Mouse (Mus musculus) leukemia stem cell, adult 10-12 weeks (primary cell): ENCODE results near the gene Dlk2. TPM values are rescaled to one million over a fixed set of nuclear protein-coding genes. Genes with fewer than 3 reads are reported as not detected.

ENCODE experiments used
- polyA plus RNA-seq: library from polyadenylated mRNA; stranded (reverse); fragments of >175 nt; gene quantifications from 2 replicates; pipeline ENCODE4 v1.2.3, GENCODE M21; 2012; ENCODE audit warnings: low replicate concordance

Gene Dlk2
- polyA plus RNA-seq, result 0.17 TPM in 1 of 2 replicates, not detected in the other

GRCm38 (mm10) chr17:46297364-46298219 lies at the start of gene Dlk2:
Gene Dlk2, plus strand, starts transcription at chr17:46297421.

GRCm38 (mm10) chr17:46247512-46248188 lies 49.6 kb upstream of the Dlk2 start, which contains the start of the genes Polr1c and Yipf3:
Gene Polr1c, minus strand, starts transcription at chr17:46248054.
Gene Yipf3, plus strand, starts transcription at chr17:46248080.

DNA sequence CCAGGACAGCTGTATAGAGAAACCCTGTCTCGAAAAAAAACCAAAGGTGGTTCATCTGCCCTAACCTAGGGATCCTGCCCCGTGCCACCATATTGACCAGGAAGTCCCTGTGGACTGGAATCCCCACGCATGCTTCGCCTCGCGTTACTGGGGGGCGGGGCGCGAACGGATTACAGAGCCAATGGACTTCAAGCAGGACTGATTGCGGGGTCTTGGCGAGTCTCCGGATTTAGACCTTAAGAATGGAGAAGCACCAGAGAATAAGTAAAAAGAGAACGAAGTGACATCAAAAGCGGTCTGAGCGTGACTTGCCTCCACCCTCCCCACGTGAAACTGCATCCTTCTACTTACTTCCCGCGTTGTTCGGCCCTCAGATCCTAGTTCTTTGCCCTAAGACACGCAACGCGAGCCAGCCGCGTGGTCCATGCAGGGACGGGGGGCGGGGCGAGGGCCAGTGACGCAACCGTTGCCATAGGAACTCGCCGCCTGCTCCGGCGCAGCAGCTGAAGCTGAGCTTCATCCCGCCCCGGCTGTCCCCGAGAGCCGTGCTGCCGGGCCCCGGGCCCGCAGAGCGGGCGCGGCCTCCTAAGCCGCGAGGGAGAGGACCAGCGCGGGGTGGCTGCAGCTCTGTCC lies 43.7 kb upstream of the Dlk2 start, which contains the start of gene Lrrc73:
Gene Lrrc73, plus strand, starts transcription at position 80 of the 633 bp plus-strand sequence.

GRCm38 (mm10) chr17:46282483-46283123 lies 14.6 kb upstream of the Dlk2 start, which contains the start of gene Tjap1:
Gene Tjap1, minus strand, starts transcription at chr17:46283026.

DNA sequence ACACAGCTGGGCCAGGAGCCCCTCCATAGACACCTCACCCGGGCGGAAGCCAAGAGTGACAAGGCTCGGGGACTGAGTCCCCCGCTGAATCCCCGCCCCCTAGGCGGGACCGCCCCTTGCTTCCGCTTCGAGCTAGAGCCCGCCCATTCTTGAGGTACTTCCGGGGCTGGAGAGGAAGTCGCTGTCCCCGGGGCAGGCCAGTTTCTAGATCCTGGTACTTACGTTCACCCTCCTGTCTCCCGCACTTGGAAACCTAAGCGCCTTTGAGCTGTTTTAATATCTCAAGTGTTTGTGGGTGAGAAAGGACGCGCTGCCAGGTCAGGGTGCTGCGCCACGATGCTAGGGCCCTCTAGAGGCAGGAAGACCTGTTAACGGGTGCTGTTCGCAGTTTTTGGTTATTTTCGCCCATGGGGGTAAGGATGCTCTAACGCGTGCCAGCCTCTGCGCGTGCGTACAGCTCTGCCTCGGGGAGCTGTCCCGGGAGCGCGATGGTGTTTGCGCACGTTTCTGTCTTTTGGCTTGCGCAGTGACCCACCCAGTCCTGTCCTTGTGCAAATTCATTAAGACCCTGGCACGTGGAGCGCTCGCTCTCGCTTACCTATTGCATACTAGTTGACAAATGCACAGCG lies 30.8 kb downstream of the Dlk2 start, which contains the start of gene Abcc10:
Gene Abcc10, minus strand, starts transcription at position 447 of the 629 bp plus-strand sequence.

Other genes starting within 250 kb of the Dlk2 start
- gene Mrps18a, start 186.4 kb upstream of the Dlk2 start, polyA plus RNA-seq, result 48.8 and 49.1 TPM in 2 replicates
- gene Rsph9, start 153.2 kb upstream of the Dlk2 start, polyA plus RNA-seq, result 0.25 TPM in 1 of 2 replicates, not detected in the other
- gene Mad2l1bp, start 143.9 kb upstream of the Dlk2 start, polyA plus RNA-seq, result 1.9 and 8.2 TPM in 2 replicates
- 96.1 and 260 TPM in 2 replicates for gene Gtpbp2, start 136.4 kb upstream of the Dlk2 start, polyA plus RNA-seq
- 0.54 and 4.1 TPM in 2 replicates for gene Polh, start 94.8 kb upstream of the Dlk2 start, polyA plus RNA-seq
- gene Xpo5, start 94.6 kb upstream of the Dlk2 start, polyA plus RNA-seq, result 3.6 and 7.9 TPM in 2 replicates
- 10.7 and 15.0 TPM in 2 replicates for gene Polr1c, start 49.4 kb upstream of the Dlk2 start, polyA plus RNA-seq
- 130 and 184 TPM in 2 replicates for gene Yipf3, start 49.3 kb upstream of the Dlk2 start, polyA plus RNA-seq
- gene Lrrc73, start 43.9 kb upstream of the Dlk2 start, polyA plus RNA-seq, result 1.2 and 2.7 TPM in 2 replicates
- gene Tjap1, start 14.4 kb upstream of the Dlk2 start, polyA plus RNA-seq, result 75.3 and 89.6 TPM in 2 replicates
- 14.2 and 18.7 TPM in 2 replicates for gene Abcc10, start 30.9 kb downstream of the Dlk2 start, polyA plus RNA-seq
- gene Zfp318, start 86.3 kb downstream of the Dlk2 start, polyA plus RNA-seq, result 7.3 and 10.6 TPM in 2 replicates
- 1.0 TPM in 1 of 2 replicates, not detected in the other for gene Crip3, start 131.5 kb downstream of the Dlk2 start, polyA plus RNA-seq
- not detected in 2 replicates for gene Slc22a7, start 141.0 kb downstream of the Dlk2 start, polyA plus RNA-seq
- 0.54 and 1.0 TPM in 2 replicates for gene Ttbk1, start 190.3 kb downstream of the Dlk2 start, polyA plus RNA-seq
- gene Dnph1, start 199.3 kb downstream of the Dlk2 start, polyA plus RNA-seq, result 16.0 and 16.9 TPM in 2 replicates
- 2.6 and 4.9 TPM in 2 replicates for gene Cul9, start 249.0 kb downstream of the Dlk2 start, polyA plus RNA-seq